Mouse (Mus musculus): ENCODE measurements around the gene Pfas.
A peak's percentile ranks its signal among the peaks of the same experiment; 100 is the strongest.
"Not testable (repeated sequence)": the region's sequence is repeated elsewhere in the genome, so short reads cannot be mapped to it uniquely, and the experiment has no call there.

Pfas gene

DNA sequence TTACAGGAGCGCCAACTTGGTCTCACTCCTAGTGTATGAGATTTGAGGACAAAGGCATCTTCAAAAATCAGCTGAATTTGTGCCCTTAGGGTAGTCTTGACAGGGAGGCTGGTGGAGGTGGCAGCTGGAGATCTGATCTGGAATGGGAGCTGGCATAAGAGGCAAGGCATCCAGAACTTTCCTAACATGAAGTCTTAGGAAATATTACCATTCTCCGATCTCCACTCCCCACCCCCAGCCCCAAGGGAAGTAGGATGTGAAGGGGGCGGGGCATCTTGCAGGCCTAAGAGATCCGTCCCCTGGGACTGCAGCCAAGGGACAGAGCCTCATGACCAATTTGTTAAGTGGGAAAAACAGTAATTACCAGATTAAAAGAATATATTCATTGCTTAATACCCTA is 38.0 kb downstream of the Pfas start:
- DNase-seq (ENCODE audit: low read depth): no peak

DNA sequence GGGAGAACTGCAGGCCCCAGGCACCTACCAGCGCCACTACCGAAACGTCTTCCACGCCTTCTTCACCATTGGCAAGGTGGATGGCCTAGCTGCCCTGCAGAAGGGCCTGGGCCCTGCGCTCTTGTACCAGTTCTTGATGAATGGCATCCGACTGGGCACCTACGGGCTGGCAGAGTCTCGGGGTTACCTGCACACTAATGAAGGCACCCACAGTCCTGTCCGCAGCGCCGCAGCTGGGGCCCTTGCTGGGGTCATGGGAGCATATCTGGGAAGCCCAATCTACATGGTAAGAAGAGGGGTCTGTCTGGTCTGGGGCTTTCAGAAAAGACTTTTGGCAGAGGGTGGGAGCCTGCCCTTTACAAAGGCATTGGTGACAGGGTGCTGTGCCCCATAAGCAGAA is 39.5 kb downstream of the Pfas start:
- no peak for DNase-seq (ENCODE audit: low read depth)

DNA sequence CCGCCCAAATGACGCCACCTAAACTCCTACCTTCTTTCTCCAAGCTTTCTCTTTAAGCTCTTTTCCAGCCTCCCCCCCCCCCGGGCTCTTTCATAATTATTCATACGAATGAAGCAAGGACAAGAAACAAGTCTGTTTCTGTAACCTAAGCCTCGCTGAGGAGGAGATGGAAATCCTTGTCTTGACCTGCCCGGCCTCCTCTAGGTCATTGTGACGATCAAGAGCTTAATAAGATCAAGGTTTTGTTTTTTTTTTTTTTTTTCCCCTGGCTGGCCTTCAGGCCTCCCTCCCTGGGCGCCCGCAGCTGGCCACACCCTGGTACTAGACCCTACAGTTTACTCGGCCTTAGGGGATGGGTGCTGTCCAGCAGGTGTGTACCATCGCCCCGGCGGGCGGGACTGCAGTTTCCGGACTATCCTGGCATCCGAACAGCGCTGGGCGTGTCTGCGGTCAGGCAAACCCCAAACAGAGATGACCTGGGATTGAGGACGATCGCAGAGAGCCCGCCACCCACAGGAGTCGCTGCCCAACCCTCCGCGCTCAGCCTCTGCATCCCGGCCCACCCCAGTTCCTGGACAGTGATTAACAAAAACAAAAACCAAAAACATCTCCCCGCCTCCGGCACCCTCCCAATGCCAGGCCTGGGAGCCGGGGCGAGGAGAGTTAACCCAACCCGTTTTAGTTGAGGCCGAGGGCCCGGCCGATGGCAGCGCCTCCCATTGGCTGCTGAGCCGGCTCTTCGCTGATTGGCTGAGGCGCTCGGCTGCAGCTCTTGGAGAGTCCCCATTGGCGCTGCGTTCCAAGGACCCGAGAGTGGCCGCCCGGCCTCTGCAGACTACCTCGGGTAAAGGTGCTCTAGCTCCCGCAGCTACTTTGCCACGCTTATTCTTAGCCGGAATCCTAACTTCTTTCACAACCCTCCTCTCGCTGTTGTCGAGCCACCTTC is 40.6 kb downstream of the Pfas start, which contains the start of gene Slc25a35:
TSS of gene Slc25a35 (plus strand) at position 795 of the 946 bp plus-strand sequence.
- peak; percentile 91 for DNase-seq (ENCODE audit: low read depth)

DNA sequence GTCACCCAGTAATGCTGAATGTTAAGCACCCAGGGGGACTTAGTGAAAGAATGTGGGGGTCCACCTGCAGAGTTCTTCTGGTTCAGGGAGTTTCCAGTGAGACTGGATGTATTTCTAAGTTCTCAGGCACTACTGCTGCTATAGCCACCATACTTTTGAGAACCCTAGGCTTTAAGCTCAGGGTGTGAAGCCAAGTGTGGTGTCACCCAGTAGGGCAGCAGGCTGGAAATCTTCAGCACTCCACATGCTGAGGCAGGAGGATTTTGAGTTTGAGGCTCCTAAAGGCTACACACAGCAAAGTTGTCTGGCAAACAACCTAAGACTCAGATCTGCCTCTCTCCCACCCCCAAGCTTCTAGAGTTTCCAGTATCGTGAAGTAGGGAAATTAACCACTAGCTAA is 41.7 kb downstream of the Pfas start:
- no peak for DNase-seq (ENCODE audit: low read depth)

DNA sequence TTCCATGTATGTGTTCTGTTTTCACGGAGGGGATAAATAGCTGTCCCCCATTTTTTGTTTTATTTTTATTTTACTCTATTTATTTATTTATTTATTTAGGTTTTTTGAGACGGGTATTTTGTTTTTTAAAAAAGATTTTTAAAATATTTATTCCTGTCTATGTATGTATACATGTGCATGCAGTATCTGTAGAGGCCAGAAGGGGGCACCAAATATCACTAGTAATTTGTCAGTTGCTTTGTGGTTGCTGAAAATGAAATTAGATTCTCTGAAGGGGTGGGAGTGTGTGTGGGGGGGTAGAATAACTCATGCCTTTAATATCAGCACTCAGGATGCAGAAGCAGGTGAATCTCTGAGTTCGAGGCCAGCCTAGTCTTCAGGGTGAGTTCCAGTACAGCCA is 42.4 kb downstream of the Pfas start:
- peak; percentile 88 for DNase-seq (ENCODE audit: low read depth)

DNA sequence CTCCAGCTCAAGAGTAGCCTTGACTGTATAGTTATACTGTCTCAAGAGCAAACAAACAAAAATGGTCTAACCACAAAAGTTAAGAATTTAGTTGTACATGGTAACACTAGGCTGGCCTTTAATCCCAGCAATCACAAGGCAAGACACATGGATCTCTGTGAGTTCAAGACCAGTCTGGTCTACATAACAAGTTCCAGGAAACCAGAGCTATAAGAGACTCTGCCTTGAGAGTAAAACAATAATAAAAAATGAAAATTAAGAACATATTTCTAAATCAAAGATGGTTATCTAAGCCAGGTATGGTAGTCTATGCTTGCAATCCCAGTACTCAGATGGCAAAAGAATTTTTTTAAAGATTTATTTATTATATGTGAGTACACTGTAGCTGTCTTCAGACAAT is 43.2 kb downstream of the Pfas start:
- peak; percentile 35 for DNase-seq (ENCODE audit: low read depth)

DNA sequence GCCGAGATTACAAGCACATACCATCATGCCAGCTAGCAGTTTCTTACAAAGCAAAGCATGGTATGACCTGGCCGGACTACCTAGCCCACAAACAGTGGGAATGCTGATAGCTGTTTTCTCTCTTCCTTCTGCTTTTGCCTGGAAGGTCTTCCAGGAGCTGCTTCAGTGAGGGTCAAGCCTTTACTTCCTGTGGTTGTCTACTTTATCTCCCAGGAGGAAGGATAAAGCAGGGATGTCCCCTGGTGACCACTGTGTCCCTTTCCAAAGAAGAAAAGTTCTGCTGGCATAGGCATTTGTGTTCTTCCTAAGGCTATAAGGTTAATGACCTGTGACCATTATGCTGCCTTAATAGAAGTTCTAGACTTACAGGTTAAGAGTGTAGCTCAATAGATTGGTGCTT is 44.9 kb downstream of the Pfas start:
- DNase-seq (ENCODE audit: low read depth): no peak

DNA sequence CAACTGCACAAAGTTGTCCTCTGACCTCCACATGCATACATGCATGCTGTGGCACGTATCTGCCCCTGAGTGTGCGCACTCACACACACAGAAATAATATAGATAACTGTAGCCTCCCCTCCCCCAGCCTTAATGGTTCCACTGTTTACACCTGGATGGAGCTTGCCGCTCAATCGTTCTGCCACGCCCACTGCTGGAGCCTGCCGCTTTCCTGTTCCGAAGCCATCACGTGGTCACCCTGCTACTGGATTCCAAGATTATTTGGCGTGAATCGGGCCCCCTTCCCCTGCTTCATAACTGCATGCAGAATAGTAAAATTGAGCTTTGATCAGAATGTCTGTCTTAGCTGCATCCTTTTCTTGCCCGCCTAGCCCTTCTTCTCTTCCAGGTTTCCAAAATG is 46.1 kb downstream of the Pfas start:
- not testable (repeated sequence) for DNase-seq (ENCODE audit: low read depth)

DNA sequence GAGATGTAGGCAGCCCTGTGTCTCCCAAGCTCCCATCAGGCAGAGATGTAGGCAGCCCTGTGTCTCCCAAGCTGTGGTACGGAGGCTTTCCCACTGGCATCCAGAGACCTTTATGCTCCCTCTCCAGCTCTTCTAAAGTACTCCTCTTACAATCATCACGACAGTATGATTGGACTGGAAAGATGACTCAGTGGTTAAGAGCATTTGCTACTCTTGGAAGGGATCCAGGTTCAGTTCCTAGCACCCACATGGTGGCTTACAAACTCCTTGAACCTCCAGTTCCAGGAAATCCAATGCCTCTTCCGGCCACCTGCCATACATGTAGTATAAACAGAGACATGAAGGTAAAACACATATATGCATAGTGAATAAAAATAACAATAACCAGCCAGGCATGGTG is 46.7 kb downstream of the Pfas start:
- DNase-seq (ENCODE audit: low read depth): peak; percentile 47

DNA sequence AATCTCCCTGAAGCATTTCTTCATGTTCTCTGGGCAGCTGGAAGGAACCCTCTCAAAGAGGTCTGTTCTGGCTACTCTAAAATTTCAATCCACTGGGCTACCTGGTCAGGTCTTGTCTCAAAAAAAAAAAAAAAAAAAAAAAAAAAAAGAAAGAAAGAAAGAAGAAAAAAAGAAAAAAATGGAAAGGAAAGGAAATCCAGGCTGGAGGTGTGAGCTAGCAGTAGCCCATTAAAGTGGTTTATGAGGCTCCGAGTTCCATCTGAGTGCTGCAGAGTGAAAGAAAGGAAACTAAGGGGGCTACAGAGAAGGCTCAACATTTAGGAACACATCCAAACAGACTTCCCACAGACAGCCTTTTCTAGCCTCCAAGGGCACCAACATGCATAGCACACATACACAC is 50.3 kb downstream of the Pfas start:
- DNase-seq (ENCODE audit: low read depth): no peak

DNA sequence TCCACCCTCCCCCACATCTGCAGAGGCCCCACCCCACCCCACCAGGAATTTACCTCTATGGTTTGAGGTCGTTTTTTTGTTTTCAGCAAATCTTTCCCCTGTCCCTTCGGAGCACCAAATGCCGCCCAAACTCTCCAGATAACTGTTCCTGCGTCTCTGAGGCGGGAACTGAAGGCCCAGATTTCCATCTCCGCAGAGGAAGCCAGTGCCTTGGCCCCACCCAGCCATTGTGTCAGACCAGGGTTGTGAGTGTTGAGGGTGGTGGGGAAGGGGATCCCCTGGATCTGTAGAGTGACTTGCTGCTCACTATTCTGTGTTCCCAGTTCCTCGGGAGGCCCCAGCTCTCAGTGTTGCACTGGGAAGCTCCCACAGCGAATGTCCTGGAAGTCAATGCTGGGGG is 51.0 kb downstream of the Pfas start, which contains the start of gene Arhgef15:
TSS of gene Arhgef15 (minus strand) at position 173 of the 400 bp plus-strand sequence.
- no peak for DNase-seq (ENCODE audit: low read depth)

DNA sequence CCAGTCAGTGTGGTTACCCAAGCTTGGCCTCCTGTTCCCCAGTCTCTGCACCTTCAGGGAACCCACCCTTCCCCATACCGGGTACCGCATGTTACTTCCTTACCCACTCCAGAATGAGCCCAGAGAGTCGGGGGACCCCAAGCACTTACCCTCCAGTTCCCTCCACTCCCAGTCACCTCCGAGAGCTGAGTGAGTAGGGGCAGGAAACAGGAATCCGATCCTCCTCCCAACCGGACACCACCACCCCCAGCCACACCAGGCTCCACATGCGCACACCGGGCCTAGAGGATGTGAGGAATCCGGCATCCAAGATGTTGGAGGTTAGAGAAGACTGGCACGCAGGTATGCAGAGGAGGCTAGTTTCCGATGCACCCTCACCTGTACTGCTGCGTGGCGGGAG is 51.6 kb downstream of the Pfas start:
- no peak for DNase-seq (ENCODE audit: low read depth)

DNA sequence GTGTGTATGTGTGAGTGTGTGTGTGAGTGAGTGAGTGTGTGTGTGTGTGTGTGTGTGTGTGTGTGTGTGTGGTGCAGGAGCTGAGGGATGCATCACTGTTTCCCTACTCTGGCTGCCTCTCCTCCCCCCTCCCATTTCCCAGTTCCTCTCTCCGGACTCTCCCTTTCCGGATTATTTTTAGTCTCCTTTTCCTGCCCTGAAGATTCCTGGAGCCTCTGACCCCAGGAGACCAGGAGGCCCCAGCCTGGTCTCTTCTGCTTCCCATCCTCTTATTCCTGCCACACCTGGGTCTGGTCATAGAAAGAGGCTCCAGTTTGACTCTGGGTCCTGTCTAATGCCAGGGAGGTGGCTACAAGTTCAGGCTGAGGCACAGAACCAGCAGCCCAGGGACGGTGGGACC is 52.2 kb downstream of the Pfas start:
- no peak for DNase-seq (ENCODE audit: low read depth)

DNA sequence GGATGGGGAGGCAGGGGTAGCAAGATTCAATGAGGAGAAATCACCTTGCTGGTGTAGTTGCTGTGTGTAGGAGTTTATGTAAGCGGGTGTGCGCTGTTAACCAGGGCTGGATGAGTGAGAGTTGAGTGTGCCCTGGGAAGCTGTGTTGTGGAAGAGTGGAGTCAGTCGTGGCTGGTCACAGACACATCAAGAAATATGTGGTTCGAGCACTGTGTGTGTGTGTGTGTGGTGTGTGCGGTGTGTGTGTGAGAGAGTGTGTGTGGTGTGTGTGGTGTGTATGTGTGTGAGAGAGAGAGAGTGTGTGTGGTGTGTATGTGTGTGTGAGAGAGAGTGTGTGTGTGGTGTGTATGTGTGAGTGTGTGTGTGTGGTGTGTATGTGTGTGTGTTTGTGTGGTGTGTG is 52.8 kb downstream of the Pfas start:
- DNase-seq (ENCODE audit: low read depth): no peak

DNA sequence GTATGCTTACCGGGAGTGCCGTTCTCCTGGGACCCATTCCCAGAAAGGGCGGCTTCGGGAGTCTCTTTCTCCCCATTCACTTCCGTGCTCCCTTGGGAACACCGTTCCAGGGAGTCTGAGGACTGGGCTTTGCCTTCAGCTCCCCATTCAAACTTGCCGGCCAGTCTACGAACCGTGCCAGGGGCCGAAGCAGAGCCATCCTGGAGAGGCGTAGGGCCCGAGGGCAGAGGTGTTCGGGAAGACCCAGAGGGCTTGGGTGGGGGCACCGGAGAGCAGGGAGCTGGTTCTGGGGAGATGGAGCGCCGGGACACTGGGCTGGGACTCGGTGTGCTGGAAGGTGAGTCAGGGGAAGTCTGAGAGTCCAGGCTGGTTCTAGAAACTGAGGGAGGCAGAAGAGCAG is 53.9 kb downstream of the Pfas start:
- no peak for DNase-seq (ENCODE audit: low read depth)

DNA sequence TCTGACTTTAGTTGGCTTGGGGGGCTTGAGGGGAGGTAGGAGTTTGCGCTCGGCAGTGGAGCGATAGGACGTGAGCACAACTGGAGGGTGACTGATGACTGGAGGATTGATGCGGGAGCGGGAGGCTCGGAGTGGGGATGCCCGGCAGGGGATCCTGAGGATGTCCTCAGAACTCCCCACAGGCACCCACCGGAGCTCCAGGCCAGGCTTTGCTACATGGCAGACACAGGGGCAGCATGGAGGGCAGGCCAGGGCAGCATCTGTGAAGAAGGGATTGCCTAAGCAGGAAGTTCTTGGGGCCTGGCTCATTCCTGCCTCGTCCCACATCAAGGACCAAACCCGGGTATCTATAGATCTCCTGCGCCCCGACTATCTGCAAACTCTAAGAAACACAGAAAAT is 54.4 kb downstream of the Pfas start:
- DNase-seq (ENCODE audit: low read depth): no peak

DNA sequence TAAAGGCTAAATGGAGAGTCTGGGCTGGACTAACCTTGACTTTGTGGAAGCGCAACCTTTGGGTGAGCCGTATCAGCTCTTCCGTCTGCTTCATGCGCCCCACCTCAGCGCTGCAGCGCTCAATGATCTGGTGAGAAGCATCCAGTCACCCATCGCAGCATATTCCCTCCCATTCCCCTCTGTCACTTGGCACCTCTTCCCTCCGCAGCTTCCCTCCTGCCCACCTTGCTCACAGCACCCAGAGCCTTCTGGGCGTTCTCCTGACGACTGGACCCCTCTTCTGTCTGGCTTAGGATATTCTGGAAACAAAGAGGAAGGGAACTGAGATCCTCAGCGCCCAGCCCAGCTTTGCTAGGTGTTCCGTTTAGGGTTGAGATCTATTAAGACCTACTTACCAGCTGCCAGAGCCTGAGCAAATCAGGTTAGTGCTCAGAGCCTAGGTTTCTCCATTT is 60.7 kb downstream of the Pfas start:
- DNase-seq (ENCODE audit: low read depth): no peak

DNA sequence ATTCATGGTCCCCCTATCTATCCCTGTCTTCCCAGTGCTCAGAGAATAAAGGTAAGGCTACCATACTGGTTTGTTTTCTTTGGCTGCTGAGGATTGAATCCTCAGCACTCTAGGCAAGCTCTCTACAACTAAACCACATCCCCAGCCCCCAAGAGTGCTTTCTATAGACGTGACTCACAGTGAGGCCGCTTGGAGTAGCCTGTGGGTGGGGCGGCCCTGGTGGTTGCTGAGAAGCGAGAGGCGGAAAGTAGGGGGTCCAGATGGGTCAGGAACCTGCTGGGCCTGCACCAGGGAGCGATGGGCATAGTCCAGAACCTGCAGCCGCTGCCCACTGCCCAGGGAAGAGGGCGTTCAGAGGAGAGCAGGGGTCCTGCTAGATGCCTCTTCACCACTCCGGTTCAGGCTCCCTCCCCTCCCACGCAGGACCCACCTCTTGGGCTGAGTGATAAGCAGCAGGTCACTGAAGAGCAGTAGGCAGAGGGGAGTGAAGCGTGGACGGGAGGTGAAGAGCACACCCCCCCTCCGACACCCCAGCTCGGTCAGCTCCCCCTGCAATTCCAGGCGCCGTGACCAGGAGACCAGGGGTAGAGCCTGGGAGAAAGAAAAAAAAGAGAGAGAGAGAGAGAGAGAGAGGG is 61.3 kb downstream of the Pfas start:
- peak; percentile 25 for DNase-seq (ENCODE audit: low read depth)

DNA sequence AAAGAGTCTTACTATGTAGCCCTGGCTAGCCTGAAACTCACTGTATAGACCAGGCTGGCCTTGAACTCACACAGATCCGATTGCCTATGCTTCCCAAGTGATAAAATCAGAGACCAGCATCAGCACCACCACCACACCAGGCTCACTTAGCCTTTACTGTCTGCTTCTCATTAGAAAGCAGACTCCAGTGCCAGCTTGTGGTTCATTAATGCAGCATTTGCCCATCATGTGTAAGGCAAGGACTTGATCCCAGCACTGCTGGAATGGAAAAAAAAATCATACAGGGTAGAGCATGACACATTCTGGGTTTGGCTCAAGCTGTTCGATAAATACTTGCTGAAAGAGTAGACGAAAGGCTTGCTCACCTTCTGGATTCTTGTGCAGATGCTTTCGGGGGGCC is 62.3 kb downstream of the Pfas start:
- no peak for DNase-seq (ENCODE audit: low read depth)

DNA sequence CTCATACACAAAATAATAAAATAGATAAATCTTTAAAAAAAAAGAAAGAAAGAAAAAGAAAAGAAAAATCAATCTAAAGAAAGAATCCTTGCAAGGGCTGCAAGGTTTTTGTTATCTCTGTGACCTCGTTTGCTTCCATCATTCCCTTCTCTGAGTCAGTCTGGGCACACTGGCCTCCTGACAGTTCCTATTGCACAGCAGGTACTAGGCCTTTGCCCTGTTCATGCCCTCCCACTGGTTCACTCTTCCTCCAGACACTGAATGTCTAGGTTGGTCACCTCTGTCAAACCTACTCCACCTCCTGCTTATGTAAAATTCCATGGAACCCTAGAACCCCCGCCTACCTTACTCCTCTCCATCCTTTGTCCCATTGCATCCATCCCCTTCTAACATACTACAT is 63.0 kb downstream of the Pfas start:
- DNase-seq (ENCODE audit: low read depth): no peak

DNA sequence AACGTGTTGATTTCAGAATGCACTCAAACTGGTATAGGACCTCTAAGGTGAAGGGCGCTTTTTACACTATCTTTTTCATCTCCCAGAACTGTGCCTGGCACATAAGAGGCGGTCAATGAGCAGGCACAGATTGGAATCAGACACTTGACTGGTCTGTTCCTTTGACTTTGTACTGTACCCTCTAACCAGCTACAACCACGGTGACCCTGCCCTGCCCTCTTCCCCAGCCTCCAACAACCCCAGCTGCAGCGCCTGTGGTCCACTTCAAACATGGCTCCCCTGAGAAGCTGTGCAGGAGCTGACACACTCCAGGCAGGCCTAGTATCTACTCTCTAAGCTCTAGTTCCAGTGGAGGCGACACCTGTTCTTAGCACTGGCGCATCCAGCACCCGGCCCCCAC is 65.5 kb downstream of the Pfas start:
- no peak for DNase-seq (ENCODE audit: low read depth)

DNA sequence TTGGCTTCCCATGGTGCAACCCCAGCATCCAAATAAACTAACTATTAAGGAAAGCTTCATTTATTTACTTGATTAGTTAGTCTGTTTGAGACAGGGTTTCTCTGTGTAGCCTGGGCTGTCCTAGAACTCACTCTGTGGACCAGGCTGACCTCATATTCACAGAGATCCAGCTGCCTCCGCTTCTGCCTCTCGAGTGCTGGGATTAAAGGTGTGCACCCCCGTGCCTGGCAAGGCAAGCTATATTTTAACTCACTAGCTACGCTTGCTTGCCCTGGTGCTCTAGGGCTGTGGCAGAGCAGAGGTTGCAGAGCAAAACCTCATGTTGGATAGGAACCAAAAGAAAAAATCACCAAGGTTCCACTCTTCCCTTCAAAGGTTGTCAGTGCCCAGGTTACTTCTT is 67.7 kb downstream of the Pfas start:
- DNase-seq (ENCODE audit: low read depth): no peak
